Mouse (Mus musculus) kidney, embryonic 14.5 days (tissue): ENCODE measurements at regions not wholly inside any gene's neighbourhood (a gene's known extent, or its start where the extent isn't known, plus 50 kb on each side); places are given as distances from the start of the nearest gene placed in this dataset.
A peak's percentile ranks its signal among the peaks of the same experiment; 100 is the strongest.

Experiments
- ATAC-seq: fragments of 200-750 bp; cut with Nextera tagmentation; 2 replicates; pipeline ENCODE4 v1.8.0; 2017; ENCODE audit warnings: moderate number of reproducible peaks, mild to moderate bottlenecking, moderate TSS enrichment, moderate library complexity; ENCODE audit not compliant: low FRiP score, low TSS enrichment
- H3K27ac ChIP-seq: fragments of 300-500 bp; sonication (generic); 2 replicates; pipeline ENCODE4 v1.5.1; 2014; ENCODE audit warnings: low read depth, mild to moderate bottlenecking, low read length, moderate library complexity, mixed read lengths
- H3K27me3 ChIP-seq: fragments of 300-500 bp; sonication (generic); 2 replicates; pipeline ENCODE4 v1.6.1; 2014; ENCODE audit warnings: mild to moderate bottlenecking, low read length; ENCODE audit not compliant: control insufficient read depth, insufficient read depth
- H3K36me3 ChIP-seq: fragments of 300-500 bp; sonication (generic); 2 replicates; pipeline ENCODE4 v1.6.1; 2014; ENCODE audit warnings: low read length, mixed read lengths; ENCODE audit not compliant: control insufficient read depth, insufficient read depth
- H3K4me1 ChIP-seq: fragments of 300-500 bp; sonication (generic); 2 replicates; pipeline ENCODE4 v1.6.1; 2014; ENCODE audit warnings: low read length, mixed read lengths; ENCODE audit not compliant: control insufficient read depth, insufficient read depth
- H3K4me2 ChIP-seq: fragments of 300-500 bp; sonication (generic); replicated peaks from 2 replicates; pipeline ENCODE4 v1.6.1; 2014; ENCODE audit warnings: low read depth, mild to moderate bottlenecking, low read length
- H3K4me3 ChIP-seq: fragments of 300-500 bp; sonication (generic); 2 replicates; pipeline ENCODE4 v1.5.1; 2014; ENCODE audit warnings: mild to moderate bottlenecking, low read length
- H3K9ac ChIP-seq: fragments of 300-500 bp; sonication (generic); 2 replicates; pipeline ENCODE4 v1.6.1; 2014; ENCODE audit warnings: low read depth, mild to moderate bottlenecking, low read length, moderate library complexity
- H3K9me3 ChIP-seq: fragments of 300-500 bp; sonication (generic); 2 replicates; pipeline ENCODE4 v1.6.1; 2016; ENCODE audit warnings: low read length; ENCODE audit not compliant: control insufficient read depth
- WGBS: fragments of 180-500 bp; shearing (Covaris S2); extraction: QIAGEN DNeasy Blood & Tissue Kit; methylation state at CpG from one replicate; pipeline ENCODE4 v1.1.7; 2014; 5-methylcytosine and 5-hydroxymethylcytosine counted together

GRCm38 (mm10) chr4:56654327-56654726 lies 85.5 kb upstream of the Gm26657 start:
- H3K4me2 ChIP-seq: no peak overlapping the region
- 90% methylated on average over 4 of the region's 4 CpGs for WGBS
- H3K9ac ChIP-seq: no peak overlapping the region

DNA sequence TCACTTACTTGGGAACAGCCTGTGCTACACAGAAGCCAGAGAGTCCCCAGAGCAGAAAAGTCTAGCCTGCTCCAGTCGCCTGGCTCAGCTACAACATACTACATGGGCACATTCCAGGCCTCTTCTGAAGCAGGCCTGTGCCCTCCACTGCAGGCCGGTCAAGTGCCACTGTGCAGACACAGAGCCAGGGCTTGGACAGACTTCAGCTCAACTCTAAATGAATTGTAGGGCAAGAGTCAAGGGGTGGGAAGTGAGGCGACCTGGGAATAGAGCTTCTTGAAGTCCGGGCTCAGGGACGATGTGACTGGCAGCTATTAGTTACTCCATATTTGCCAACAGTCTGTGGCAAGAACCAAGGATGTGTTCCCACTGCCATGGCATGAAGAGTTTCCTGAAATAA lies 87.1 kb upstream of the Gm26657 start:
- 78% methylated on average over 5 of the region's 5 CpGs for WGBS

More at GRCm38 (mm10) chr4:56654327-56654726, 85.5 kb upstream of the Gm26657 start:
- Histone ChIP-seq H3K9me3 (no peaks in the 10 kb centered on the region), H3K27ac (no peak overlapping the region), H3K36me3 (no peaks in the 10 kb centered on the region), H3K27me3 (no peaks in the 10 kb centered on the region), H3K4me1 (no peaks in the 10 kb centered on the region), H3K4me3 (no peak overlapping the region)
- no peak for ATAC-seq

DNA sequence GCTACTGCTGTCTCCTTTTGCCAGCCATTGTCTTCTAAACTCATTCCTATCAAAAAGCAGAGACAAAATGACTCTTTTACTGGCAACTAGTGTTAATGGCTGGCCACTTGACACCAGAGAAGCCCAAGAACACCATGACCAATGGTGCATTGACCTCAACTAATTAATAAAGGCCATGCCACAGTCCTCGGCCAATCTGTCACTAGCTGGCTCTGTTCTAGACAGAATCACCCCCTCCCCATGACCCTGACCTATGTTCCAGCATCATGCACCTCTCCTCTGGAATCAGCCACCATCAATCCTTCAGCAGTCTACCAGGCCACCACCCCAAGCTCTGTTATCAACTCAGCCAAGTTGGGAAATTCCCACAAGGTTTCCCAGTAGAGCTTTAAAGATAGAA lies 90.1 kb upstream of the Gm26657 start:
- no peak overlapping the region for H3K27ac ChIP-seq
- no peak overlapping the region for H3K4me2 ChIP-seq
- H3K9me3 ChIP-seq: no peaks in the 10 kb centered on the region
- no peaks in the 10 kb centered on the region for H3K4me1 ChIP-seq
- no peak overlapping the region for H3K9ac ChIP-seq
- H3K36me3 ChIP-seq: no peaks in the 10 kb centered on the region
- 12% methylated on average over 1 of the region's 1 CpGs for WGBS
- H3K4me3 ChIP-seq: no peak overlapping the region
- peak; percentile 62 for ATAC-seq
- no peaks in the 10 kb centered on the region for H3K27me3 ChIP-seq

More for the DNA sequence above, 87.1 kb upstream of the Gm26657 start:
- Histone ChIP-seq H3K36me3 (no peaks in the 10 kb centered on the region), H3K4me1 (no peaks in the 10 kb centered on the region), H3K9me3 (no peaks in the 10 kb centered on the region), H3K27me3 (no peaks in the 10 kb centered on the region), H3K9ac (no peak overlapping the region), H3K4me2 (no peak overlapping the region), H3K4me3 (no peak overlapping the region), H3K27ac (no peak overlapping the region)
- no peak for ATAC-seq

DNA sequence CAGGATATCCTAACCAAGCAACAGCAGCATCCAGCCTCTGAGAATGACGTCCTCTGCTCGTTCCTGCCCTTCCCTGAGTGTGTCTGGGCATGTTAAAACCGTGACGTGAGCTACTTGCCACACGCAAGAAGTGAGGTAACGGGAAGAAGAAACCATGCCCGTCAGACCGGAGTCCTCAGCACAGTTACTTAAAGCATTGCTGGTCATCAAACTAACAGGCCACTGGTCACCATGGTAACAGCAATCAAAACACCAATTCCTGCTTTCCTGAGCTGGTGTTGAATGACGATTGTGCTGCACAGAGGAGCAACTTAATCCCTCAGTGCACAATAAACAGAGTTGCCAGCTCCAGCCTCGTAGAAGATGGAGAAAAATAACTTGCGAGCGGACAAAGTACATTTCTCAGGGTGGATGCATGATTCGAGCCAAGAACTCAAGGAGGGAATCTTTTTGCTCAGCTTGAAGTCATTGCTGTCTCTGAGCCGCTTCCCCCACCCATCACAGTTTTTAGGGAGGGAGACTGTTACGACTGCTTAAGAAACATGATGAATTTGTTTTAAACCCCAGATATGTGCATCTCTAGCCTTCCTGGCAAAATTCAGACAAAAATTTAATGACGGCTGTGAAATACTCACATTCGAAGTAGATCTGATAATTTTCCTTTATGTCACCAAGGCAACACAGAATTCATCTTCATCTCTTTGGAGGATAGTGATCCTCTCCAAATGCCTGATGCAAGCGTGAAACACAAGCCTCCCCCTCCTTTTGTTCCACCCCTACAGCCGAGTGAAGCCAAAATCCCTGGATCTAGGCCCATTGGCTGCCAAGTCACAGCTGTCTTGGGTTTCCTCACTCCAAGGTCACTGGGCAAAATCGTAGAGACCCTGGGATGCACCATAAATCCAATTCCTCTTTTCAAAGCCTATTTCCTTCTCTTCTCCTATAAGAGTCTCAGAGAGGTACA lies 95.6 kb upstream of the Gm26657 start:
- H3K4me2 ChIP-seq: peak overlapping the region; percentile 22
- H3K9me3 ChIP-seq: no peaks in the 10 kb centered on the region
- no peak overlapping the region for H3K27ac ChIP-seq
- WGBS: 19% methylated on average over 20 of the region's 20 CpGs
- H3K36me3 ChIP-seq: no peaks in the 10 kb centered on the region
- H3K4me1 ChIP-seq: peaks cover 12% of the 10 kb centered on the region
- no peaks in the 10 kb centered on the region; the same call in 1 of the 2 replicates for H3K27me3 ChIP-seq
- H3K9ac ChIP-seq: no peak overlapping the region
- H3K4me3 ChIP-seq: no peak overlapping the region
- ATAC-seq: peak; percentile 82

- no peak overlapping the region for H3K27ac ChIP-seq
Measured at GRCm38 (mm10) chr4:56643491-56643890, 96.4 kb upstream of the Gm26657 start.

GRCm38 (mm10) chr4:56639709-56640108 lies 100.2 kb upstream of the Gm26657 start:
- no peak for ATAC-seq
- H3K27ac ChIP-seq: no peak overlapping the region
- WGBS: 49% methylated on average over 4 of the region's 4 CpGs

More at GRCm38 (mm10) chr4:56643491-56643890, 96.4 kb upstream of the Gm26657 start:
- Histone ChIP-seq H3K27me3 (no peaks in the 10 kb centered on the region; the same call in 1 of the 2 replicates), H3K9ac (no peak overlapping the region), H3K4me3 (no peak overlapping the region), H3K4me1 (peaks cover 19% of the 10 kb centered on the region), H3K9me3 (no peaks in the 10 kb centered on the region), H3K36me3 (no peaks in the 10 kb centered on the region), H3K4me2 (no peak overlapping the region)
- WGBS: 62% methylated on average over 1 of the region's 1 CpGs
- no peak for ATAC-seq

GRCm38 (mm10) chr4:56638704-56639478 lies 101.0 kb upstream of the Gm26657 start:
- no peaks in the 10 kb centered on the region for H3K9me3 ChIP-seq
- H3K4me3 ChIP-seq: no peak overlapping the region
- H3K4me2 ChIP-seq: 0 out of 2 replicates have a peak overlapping the region, but pooled peaks have one; percentile 3
- no peaks in the 10 kb centered on the region; the same call in 1 of the 2 replicates for H3K27me3 ChIP-seq
- no peak overlapping the region for H3K9ac ChIP-seq
- H3K4me1 ChIP-seq: peaks cover 13% of the 10 kb centered on the region
- WGBS: 36% methylated on average over 14 of the region's 14 CpGs
- no peaks in the 10 kb centered on the region for H3K36me3 ChIP-seq
- H3K27ac ChIP-seq: no peak overlapping the region
- ATAC-seq: no peak

More at GRCm38 (mm10) chr4:56639709-56640108, 100.2 kb upstream of the Gm26657 start:
- H3K4me2 ChIP-seq: no peak overlapping the region
- H3K4me3 ChIP-seq: no peak overlapping the region
- peaks cover 19% of the 10 kb centered on the region for H3K4me1 ChIP-seq
- H3K9me3 ChIP-seq: no peaks in the 10 kb centered on the region
- H3K36me3 ChIP-seq: no peaks in the 10 kb centered on the region
- H3K9ac ChIP-seq: no peak overlapping the region
- no peaks in the 10 kb centered on the region; the same call in 1 of the 2 replicates for H3K27me3 ChIP-seq

DNA sequence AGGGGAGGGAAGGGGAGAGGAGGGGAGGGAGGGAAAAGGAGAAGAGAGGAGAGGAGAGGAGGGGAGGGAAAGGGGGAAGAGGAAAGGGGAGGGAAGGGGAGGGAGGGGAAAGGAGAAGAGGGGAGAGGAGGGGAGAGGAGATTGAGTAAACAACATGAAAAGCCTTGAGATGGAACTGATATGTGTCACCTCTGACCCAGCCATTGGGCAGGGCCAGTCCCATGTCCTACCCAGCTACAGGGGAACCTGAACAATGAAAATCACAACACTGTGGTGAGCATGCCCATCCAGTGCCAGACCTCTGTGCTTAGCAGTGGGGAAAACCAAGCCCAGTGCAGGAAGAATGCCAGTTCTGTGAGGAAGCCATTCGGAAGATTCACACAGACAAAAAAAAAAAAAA lies 103.6 kb upstream of the Gm26657 start:
- Histone ChIP-seq H3K4me1 (peaks cover 12% of the 10 kb centered on the region), H3K27ac (no peak overlapping the region), H3K4me3 (no peak overlapping the region), H3K27me3 (no peaks in the 10 kb centered on the region; the same call in 1 of the 2 replicates), H3K4me2 (no peak overlapping the region), H3K9ac (no peak overlapping the region), H3K36me3 (no peaks in the 10 kb centered on the region), H3K9me3 (no peaks in the 10 kb centered on the region)
- no peak for ATAC-seq
- WGBS: 57% methylated on average over 1 of the region's 1 CpGs
